Mouse (Mus musculus) intestine, embryonic 16.5 days (tissue): ENCODE results near the gene Wbp1. TPM values are rescaled to one million over a fixed set of nuclear protein-coding genes. Genes with fewer than 3 reads are reported as not detected.
"Not testable (repeated sequence)": the region's sequence is repeated elsewhere in the genome, so short reads cannot be mapped to it uniquely, and the experiment has no call there.

Source experiments
- ATAC-seq: fragments of 200-750 bp; cut with Nextera tagmentation; 2 replicates; pipeline ENCODE4 v1.8.0; 2017; ENCODE audit warnings: moderate TSS enrichment, moderate library complexity
- H3K27ac ChIP-seq: fragments of 300-500 bp; sonication (generic); 2 replicates; pipeline ENCODE4 v1.5.1; 2014; ENCODE audit warnings: mild to moderate bottlenecking, low read length
- H3K27me3 ChIP-seq: fragments of 300-500 bp; sonication (generic); replicated peaks from 2 replicates; pipeline ENCODE4 v1.6.1; 2014; ENCODE audit warnings: low read length, control low read depth, mixed read lengths; ENCODE audit not compliant: control insufficient read depth, insufficient read depth
- H3K36me3 ChIP-seq: fragments of 300-500 bp; sonication (generic); 2 replicates; pipeline ENCODE4 v1.6.1; 2014; ENCODE audit warnings: low read length, control low read depth; ENCODE audit not compliant: control insufficient read depth, insufficient read depth
- H3K4me1 ChIP-seq: fragments of 300-500 bp; sonication (generic); 2 replicates; pipeline ENCODE4 v1.6.1; 2014; ENCODE audit warnings: low read length, control low read depth, mixed read lengths; ENCODE audit not compliant: control insufficient read depth, insufficient read depth
- H3K4me2 ChIP-seq: fragments of 300-500 bp; sonication (generic); 2 replicates; pipeline ENCODE4 v1.6.1; 2014; ENCODE audit warnings: low read depth, low read length, control low read depth
- H3K4me3 ChIP-seq: fragments of 300-500 bp; sonication (generic); 2 replicates; pipeline ENCODE4 v1.5.1; 2014; ENCODE audit warnings: mild to moderate bottlenecking, low read length
- H3K9ac ChIP-seq: fragments of 300-500 bp; sonication (generic); 2 replicates; pipeline ENCODE4 v1.6.1; 2014; ENCODE audit warnings: low read depth, low read length
- H3K9me3 ChIP-seq: fragments of 300-500 bp; sonication (generic); 2 replicates; pipeline ENCODE4 v1.6.1; 2016; ENCODE audit warnings: low read length, control low read depth; ENCODE audit not compliant: control insufficient read depth
- WGBS: fragments of 180-500 bp; shearing (Covaris S2); extraction: QIAGEN DNeasy Blood & Tissue Kit; methylation state at CpG from one replicate; pipeline ENCODE4 v1.1.7; 2014; 5-methylcytosine and 5-hydroxymethylcytosine counted together
- polyA plus RNA-seq: library from polyadenylated mRNA; unstranded; fragments of >200 nt; fragmentation: Nextera tagmentation; extraction: Ambion mirVana; gene quantifications from 2 replicates; pipeline ENCODE4 v1.2.1, GENCODE M21; 2015

Gene Wbp1
- polyA plus RNA-seq, 1 experiment from 2014 or later = 95.5 TPM

- Histone ChIP-seq H3K36me3 (no peaks in the 10 kb centered on the region), H3K4me2 (peak overlapping the region; percentile 94), H3K9ac (peak overlapping the region; percentile 68), H3K4me3 (peak overlapping the region; percentile 50), H3K9me3 (no peaks in the 10 kb centered on the region), H3K27me3 (peaks cover 13% of the 10 kb centered on the region; the same call in 1 of the 2 replicates), H3K4me1 (peaks cover 10% of the 10 kb centered on the region), H3K27ac (no peak overlapping the region)
- no peak for ATAC-seq
- WGBS = 16% methylated on average over 19 of the region's 19 CpGs
Observed at GRCm38 (mm10) chr6:83161442-83161841, 40.1 kb upstream of the Wbp1 start.

GRCm38 (mm10) chr6:83159456-83159855, 38.1 kb upstream of the Wbp1 start:
- H3K9ac ChIP-seq, H3K27ac ChIP-seq, H3K4me2 ChIP-seq, ATAC-seq, H3K9me3 ChIP-seq, H3K4me3 ChIP-seq, H3K36me3 ChIP-seq: not testable (repeated sequence)
- peaks cover 14% of the 10 kb centered on the region for H3K4me1 ChIP-seq
- 18% methylated on average over 3 of the region's 3 CpGs for WGBS
- peaks cover 13% of the 10 kb centered on the region; the same call in 1 of the 2 replicates for H3K27me3 ChIP-seq

- Histone ChIP-seq H3K4me2 (peak within 1 kb of the TSS; percentile 91), H3K27me3 (peaks cover 7% of the 10 kb centered on the region; the same call in 1 of the 2 replicates), H3K9ac (peak within 1 kb of the TSS; percentile 60), H3K9me3 (no peaks in the 10 kb centered on the region), H3K27ac (no peak within 1 kb of the TSS), H3K36me3 (0 out of 2 replicates have a peak, but pooled peaks cover 3% of the 10 kb centered on the region), H3K4me3 (peak within 1 kb of the TSS; percentile 64), H3K4me1 (peaks cover 3% of the 10 kb centered on the region; the same call in 1 of the 2 replicates)
- 2% methylated on average over 32 of the region's 32 CpGs for WGBS
- ATAC-seq = peak; percentile 69
Observed at GRCm38 (mm10) chr6:83156259-83156684, 34.9 kb upstream of the Wbp1 start, which contains the start of the genes Wdr54 and 1700003E16Rik. TSS of gene Wdr54 (minus strand) at chr6:83156397. TSS of gene 1700003E16Rik (plus strand) at chr6:83156404.

- Histone ChIP-seq H3K36me3 (peaks cover 3% of the 10 kb centered on the region; the same call in 1 of the 2 replicates), H3K9me3 (no peaks in the 10 kb centered on the region), H3K27ac (no peak overlapping the region), H3K4me1 (peaks cover 3% of the 10 kb centered on the region; the same call in 1 of the 2 replicates), H3K9ac (peak overlapping the region; percentile 60), H3K27me3 (peaks cover 2% of the 10 kb centered on the region; the same call in 1 of the 2 replicates), H3K4me2 (peak overlapping the region; percentile 91), H3K4me3 (peak overlapping the region; percentile 64)
- 10% methylated on average over 23 of the region's 23 CpGs for WGBS
- ATAC-seq = no peak; the same call in 1 of the 2 replicates
Observed at GRCm38 (mm10) chr6:83155552-83156238, 34.3 kb upstream of the Wbp1 start.

GRCm38 (mm10) chr6:83153485-83153884, 32.1 kb upstream of the Wbp1 start:
- Histone ChIP-seq H3K36me3 (peaks cover 6% of the 10 kb centered on the region; the same call in 1 of the 2 replicates), H3K4me2 (no peak overlapping the region), H3K27me3 (no peaks in the 10 kb centered on the region), H3K4me3 (no peak overlapping the region), H3K27ac (no peak overlapping the region), H3K9me3 (no peaks in the 10 kb centered on the region), H3K9ac (no peak overlapping the region), H3K4me1 (peaks cover 3% of the 10 kb centered on the region; the same call in 1 of the 2 replicates)
- 71% methylated on average over 5 of the region's 5 CpGs for WGBS
- peak; percentile 75 for ATAC-seq

- 81% methylated on average over 12 of the region's 12 CpGs for WGBS
- Histone ChIP-seq H3K27me3 (no peaks in the 10 kb centered on the region), H3K9me3 (no peaks in the 10 kb centered on the region), H3K36me3 (peaks cover 6% of the 10 kb centered on the region; the same call in 1 of the 2 replicates), H3K9ac (no peak overlapping the region), H3K4me2 (no peak overlapping the region), H3K4me3 (no peak overlapping the region), H3K27ac (no peak overlapping the region), H3K4me1 (peaks cover 3% of the 10 kb centered on the region; the same call in 1 of the 2 replicates)
- no peak for ATAC-seq
Observed at GRCm38 (mm10) chr6:83153038-83153437, 31.7 kb upstream of the Wbp1 start.

- H3K9ac ChIP-seq = no peak overlapping the region
Observed at GRCm38 (mm10) chr6:83151721-83152120, 30.4 kb upstream of the Wbp1 start.

GRCm38 (mm10) chr6:83147280-83147679, 25.9 kb upstream of the Wbp1 start:
- 61% methylated on average over 7 of the region's 7 CpGs for WGBS
- Histone ChIP-seq H3K4me1 (peaks cover 6% of the 10 kb centered on the region), H3K9ac (no peak overlapping the region), H3K9me3 (no peaks in the 10 kb centered on the region), H3K36me3 (peaks cover 8% of the 10 kb centered on the region; the same call in 1 of the 2 replicates), H3K4me2 (no peak overlapping the region), H3K4me3 (no peak overlapping the region), H3K27me3 (no peaks in the 10 kb centered on the region), H3K27ac (no peak overlapping the region)
- ATAC-seq = no peak

More at GRCm38 (mm10) chr6:83151721-83152120, 30.4 kb upstream of the Wbp1 start:
- H3K36me3 ChIP-seq = peaks cover 11% of the 10 kb centered on the region; the same call in 1 of the 2 replicates
- H3K4me3 ChIP-seq = no peak overlapping the region
- H3K9me3 ChIP-seq = no peaks in the 10 kb centered on the region
- H3K27ac ChIP-seq = no peak overlapping the region
- no peak for ATAC-seq
- H3K27me3 ChIP-seq = no peaks in the 10 kb centered on the region
- 40% methylated on average over 8 of the region's 8 CpGs for WGBS
- no peak overlapping the region for H3K4me2 ChIP-seq
- H3K4me1 ChIP-seq = peaks cover 3% of the 10 kb centered on the region; the same call in 1 of the 2 replicates

- H3K27ac ChIP-seq = no peak overlapping the region
- H3K36me3 ChIP-seq = peaks cover 8% of the 10 kb centered on the region; the same call in 1 of the 2 replicates
- 70% methylated on average over 9 of the region's 9 CpGs for whole genome bisulfite sequencing
- no peak overlapping the region for H3K4me2 ChIP-seq
- no peak overlapping the region for H3K9ac ChIP-seq
- no peaks in the 10 kb centered on the region for H3K27me3 ChIP-seq
- no peak overlapping the region for H3K4me3 ChIP-seq
- no peak for ATAC-seq
- H3K4me1 ChIP-seq = peaks cover 12% of the 10 kb centered on the region
- no peaks in the 10 kb centered on the region for H3K9me3 ChIP-seq
Observed at GRCm38 (mm10) chr6:83145805-83146204, 24.4 kb upstream of the Wbp1 start.
